Mouse (Mus musculus): ENCODE results near the gene Pacsin1. TPM values are rescaled to one million over a fixed set of nuclear protein-coding genes. Genes with fewer than 3 reads are reported as not detected.
A peak's percentile ranks its signal among the peaks of the same experiment; 100 is the strongest.

The Pacsin1 gene
- polyA plus RNA-seq, 1 experiment from 2014 or later, result 44.2 TPM

DNA sequence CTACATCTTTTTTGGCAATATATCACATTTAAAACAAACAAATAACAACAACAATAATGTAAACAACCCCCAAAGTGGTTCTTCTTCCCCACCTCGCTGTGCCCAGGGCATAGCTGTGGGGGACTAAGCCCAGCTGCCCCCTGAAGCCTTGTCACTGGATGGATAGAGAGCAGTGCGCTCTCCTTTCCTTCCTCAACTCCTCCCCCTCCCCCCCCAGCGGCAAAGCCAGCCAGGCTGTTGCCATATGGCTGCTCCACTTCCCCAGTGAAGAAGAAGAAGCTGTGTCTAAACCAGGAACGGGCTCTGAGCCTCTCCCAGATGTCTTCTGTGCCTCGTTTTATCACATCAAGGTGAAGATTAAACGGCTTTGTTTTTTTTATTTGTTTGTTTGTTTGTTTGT, 12.2 kb upstream of the Pacsin1 start:
- H3K4me2 ChIP-seq (ENCODE audit: low read length), result peak overlapping the region; percentile 6
- H3K9me3 ChIP-seq (ENCODE audit: control insufficient read depth, low read length), result no peaks in the 10 kb centered on the region
- peak overlapping the region; percentile 86 for H3K27ac ChIP-seq (ENCODE audit: low read length)
- H3K27me3 ChIP-seq (replicated peaks; ENCODE audit: control insufficient read depth, insufficient read depth, low read length), result no peaks in the 10 kb centered on the region
- H3K9ac ChIP-seq (replicated peaks; ENCODE audit: low read depth, low read length), result no peak overlapping the region
- H3K4me1 ChIP-seq (replicated peaks; ENCODE audit: control insufficient read depth, insufficient read depth, low read length), result peaks cover 11% of the 10 kb centered on the region
- no peak overlapping the region for H3K4me3 ChIP-seq (replicated peaks; ENCODE audit: low read length)
- 39% methylated on average over 6 of the region's 6 CpGs for WGBS
- peak; percentile 69 for ATAC-seq
- H3K36me3 ChIP-seq (ENCODE audit: control insufficient read depth, insufficient read depth), result no peaks in the 10 kb centered on the region

DNA sequence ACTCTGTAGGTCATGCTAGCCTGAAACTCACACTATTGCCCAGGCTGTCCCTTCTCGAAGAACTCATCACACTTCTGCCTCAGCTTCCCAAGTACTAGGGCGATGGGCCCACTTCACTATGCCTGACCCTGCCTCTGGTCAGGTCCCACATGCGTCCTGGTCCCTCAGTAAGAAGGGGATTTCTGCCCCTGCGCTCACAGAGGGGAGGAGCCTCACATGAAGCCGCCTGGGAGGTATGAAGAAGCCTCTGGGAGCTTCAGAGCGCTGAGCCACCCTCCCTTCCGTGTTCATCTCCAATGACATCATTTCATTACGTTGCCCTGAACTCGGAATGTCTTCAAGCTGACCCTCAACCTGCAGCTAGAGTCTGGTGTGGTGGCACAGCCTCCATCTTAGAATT, 11.6 kb upstream of the Pacsin1 start:
- H3K27ac ChIP-seq (ENCODE audit: low read length), result no peak overlapping the region

DNA sequence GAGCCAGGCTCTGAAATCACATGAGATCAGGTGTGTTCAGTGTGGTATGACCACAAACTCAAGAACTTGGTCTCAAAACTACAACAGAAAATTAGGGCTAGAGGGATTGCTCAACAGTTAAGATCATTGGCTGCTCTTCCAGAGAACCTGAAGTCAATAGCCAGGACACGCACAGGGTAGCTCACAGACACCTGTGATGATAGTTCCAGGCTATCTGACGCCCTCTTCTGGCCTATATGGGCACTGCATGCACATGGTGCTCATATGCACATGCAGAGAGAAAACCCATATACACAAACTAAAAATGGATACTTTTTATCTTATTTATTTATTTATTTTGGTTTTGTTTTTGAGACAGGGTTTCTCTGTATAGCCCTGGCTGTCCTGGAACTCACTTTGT, 10.7 kb upstream of the Pacsin1 start:
- Histone ChIP-seq H3K4me3 (replicated peaks; ENCODE audit: low read length) (no peak overlapping the region), H3K27ac (ENCODE audit: low read length) (no peak overlapping the region), H3K27me3 (replicated peaks; ENCODE audit: control insufficient read depth, insufficient read depth, low read length) (no peaks in the 10 kb centered on the region), H3K9me3 (ENCODE audit: control insufficient read depth, low read length) (no peaks in the 10 kb centered on the region), H3K4me2 (ENCODE audit: low read length) (no peak overlapping the region), H3K9ac (replicated peaks; ENCODE audit: low read depth, low read length) (no peak overlapping the region), H3K36me3 (ENCODE audit: control insufficient read depth, insufficient read depth) (no peaks in the 10 kb centered on the region), H3K4me1 (replicated peaks; ENCODE audit: control insufficient read depth, insufficient read depth, low read length) (peaks cover 11% of the 10 kb centered on the region)
- 39% methylated on average over 2 of the region's 2 CpGs for WGBS
- ATAC-seq, result no peak

More for the DNA sequence above, 11.6 kb upstream of the Pacsin1 start:
- Histone ChIP-seq H3K9me3 (ENCODE audit: control insufficient read depth, low read length) (no peaks in the 10 kb centered on the region), H3K9ac (replicated peaks; ENCODE audit: low read depth, low read length) (no peak overlapping the region), H3K27me3 (replicated peaks; ENCODE audit: control insufficient read depth, insufficient read depth, low read length) (no peaks in the 10 kb centered on the region), H3K4me1 (replicated peaks; ENCODE audit: control insufficient read depth, insufficient read depth, low read length) (peaks cover 11% of the 10 kb centered on the region), H3K4me2 (ENCODE audit: low read length) (no peak overlapping the region), H3K36me3 (ENCODE audit: control insufficient read depth, insufficient read depth) (no peaks in the 10 kb centered on the region), H3K4me3 (replicated peaks; ENCODE audit: low read length) (no peak overlapping the region)
- ATAC-seq, result no peak
- 83% methylated on average over 9 of the region's 9 CpGs for WGBS

DNA sequence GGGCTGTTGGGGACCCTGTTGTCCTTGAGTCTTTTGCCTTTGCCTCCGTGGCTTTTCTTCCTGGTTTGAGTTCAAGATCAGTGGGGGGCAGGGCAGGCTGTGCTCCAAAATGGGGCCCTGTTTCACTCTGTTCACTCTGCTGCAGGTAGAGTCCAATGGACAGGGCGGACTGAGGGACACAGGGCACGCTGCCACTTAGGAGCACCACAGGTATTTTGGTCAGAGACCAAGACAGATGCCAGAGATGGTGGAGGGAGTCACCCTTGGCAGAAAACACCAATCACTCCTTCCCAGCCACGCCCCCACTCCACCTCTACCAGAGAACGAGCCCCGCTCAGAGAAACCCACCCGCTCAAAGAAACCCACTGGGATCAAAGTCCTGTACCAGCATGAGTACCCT, 9.5 kb upstream of the Pacsin1 start:
- no peak for ATAC-seq
- H3K9me3 ChIP-seq (ENCODE audit: control insufficient read depth, low read length), result no peaks in the 10 kb centered on the region
- WGBS, result 45% methylated on average over 7 of the region's 7 CpGs
- no peak overlapping the region for H3K9ac ChIP-seq (replicated peaks; ENCODE audit: low read depth, low read length)
- H3K4me1 ChIP-seq (replicated peaks; ENCODE audit: control insufficient read depth, insufficient read depth, low read length), result peaks cover 11% of the 10 kb centered on the region
- H3K27me3 ChIP-seq (replicated peaks; ENCODE audit: control insufficient read depth, insufficient read depth, low read length), result no peaks in the 10 kb centered on the region
- H3K27ac ChIP-seq (ENCODE audit: low read length), result no peak overlapping the region
- no peak overlapping the region for H3K4me3 ChIP-seq (replicated peaks; ENCODE audit: low read length)
- H3K4me2 ChIP-seq (ENCODE audit: low read length), result no peak overlapping the region
- H3K36me3 ChIP-seq (ENCODE audit: control insufficient read depth, insufficient read depth), result no peaks in the 10 kb centered on the region

DNA sequence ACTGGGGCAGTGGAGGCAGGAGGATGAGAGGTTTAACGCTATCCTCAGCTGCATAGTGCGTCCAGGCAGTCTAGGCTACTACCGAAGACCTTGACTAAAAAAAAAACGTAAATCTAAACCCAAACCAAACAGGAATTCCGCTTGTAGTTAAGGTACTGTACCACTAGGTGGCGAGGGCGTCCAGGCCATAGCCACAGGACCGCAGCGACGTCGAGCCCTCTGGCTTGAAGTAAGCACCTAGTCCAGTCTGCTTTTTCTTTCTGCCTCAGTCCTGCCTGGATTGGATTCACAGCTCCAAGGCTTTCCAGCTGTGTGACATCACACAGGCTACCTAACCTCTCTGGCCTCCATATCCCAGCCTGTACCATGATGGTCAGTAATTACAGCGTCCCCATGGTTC, 5.1 kb upstream of the Pacsin1 start:
- H3K36me3 ChIP-seq (ENCODE audit: control insufficient read depth, insufficient read depth), result no peaks in the 10 kb centered on the region
- H3K27me3 ChIP-seq (replicated peaks; ENCODE audit: control insufficient read depth, insufficient read depth, low read length), result no peaks in the 10 kb centered on the region
- no peak overlapping the region for H3K9ac ChIP-seq (replicated peaks; ENCODE audit: low read depth, low read length)
- no peak overlapping the region for H3K27ac ChIP-seq (ENCODE audit: low read length)
- no peak for ATAC-seq
- H3K4me2 ChIP-seq (ENCODE audit: low read length), result no peak overlapping the region
- WGBS, result 11% methylated on average over 12 of the region's 12 CpGs
- no peak overlapping the region for H3K4me3 ChIP-seq (replicated peaks; ENCODE audit: low read length)
- H3K4me1 ChIP-seq (replicated peaks; ENCODE audit: control insufficient read depth, insufficient read depth, low read length), result peaks cover 3% of the 10 kb centered on the region; the same call in 1 of the 2 replicates
- H3K9me3 ChIP-seq (ENCODE audit: control insufficient read depth, low read length), result no peaks in the 10 kb centered on the region

DNA sequence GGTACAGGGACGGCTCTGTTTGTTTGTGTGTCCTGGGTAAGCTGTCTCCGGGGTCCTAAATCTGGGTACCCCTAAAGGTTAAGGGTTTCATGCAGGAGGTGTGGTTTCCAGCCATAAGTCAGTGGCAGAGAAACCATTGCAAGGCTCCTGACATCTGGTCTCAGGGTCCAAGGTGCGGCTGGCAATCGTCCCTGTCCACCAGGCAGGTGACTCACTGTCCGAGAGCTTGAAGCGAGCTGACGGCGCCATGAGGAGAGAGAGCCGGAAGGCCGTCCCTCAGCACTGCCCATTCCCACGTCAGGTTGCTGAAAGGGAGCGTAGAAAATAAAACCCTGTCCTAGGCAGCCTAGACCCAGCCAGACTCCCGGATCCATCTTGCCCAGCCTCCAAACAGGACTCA, 4.7 kb upstream of the Pacsin1 start:
- H3K27ac ChIP-seq (ENCODE audit: low read length), result no peak overlapping the region
- peaks cover 7% of the 10 kb centered on the region; the same call in 1 of the 2 replicates for H3K4me1 ChIP-seq (replicated peaks; ENCODE audit: control insufficient read depth, insufficient read depth, low read length)
- no peaks in the 10 kb centered on the region for H3K9me3 ChIP-seq (ENCODE audit: control insufficient read depth, low read length)
- no peak overlapping the region for H3K9ac ChIP-seq (replicated peaks; ENCODE audit: low read depth, low read length)
- H3K4me2 ChIP-seq (ENCODE audit: low read length), result no peak overlapping the region
- no peaks in the 10 kb centered on the region for H3K27me3 ChIP-seq (replicated peaks; ENCODE audit: control insufficient read depth, insufficient read depth, low read length)
- H3K36me3 ChIP-seq (ENCODE audit: control insufficient read depth, insufficient read depth), result no peaks in the 10 kb centered on the region
- H3K4me3 ChIP-seq (replicated peaks; ENCODE audit: low read length), result no peak overlapping the region
- 81% methylated on average over 13 of the region's 13 CpGs for WGBS
- no peak for ATAC-seq

DNA sequence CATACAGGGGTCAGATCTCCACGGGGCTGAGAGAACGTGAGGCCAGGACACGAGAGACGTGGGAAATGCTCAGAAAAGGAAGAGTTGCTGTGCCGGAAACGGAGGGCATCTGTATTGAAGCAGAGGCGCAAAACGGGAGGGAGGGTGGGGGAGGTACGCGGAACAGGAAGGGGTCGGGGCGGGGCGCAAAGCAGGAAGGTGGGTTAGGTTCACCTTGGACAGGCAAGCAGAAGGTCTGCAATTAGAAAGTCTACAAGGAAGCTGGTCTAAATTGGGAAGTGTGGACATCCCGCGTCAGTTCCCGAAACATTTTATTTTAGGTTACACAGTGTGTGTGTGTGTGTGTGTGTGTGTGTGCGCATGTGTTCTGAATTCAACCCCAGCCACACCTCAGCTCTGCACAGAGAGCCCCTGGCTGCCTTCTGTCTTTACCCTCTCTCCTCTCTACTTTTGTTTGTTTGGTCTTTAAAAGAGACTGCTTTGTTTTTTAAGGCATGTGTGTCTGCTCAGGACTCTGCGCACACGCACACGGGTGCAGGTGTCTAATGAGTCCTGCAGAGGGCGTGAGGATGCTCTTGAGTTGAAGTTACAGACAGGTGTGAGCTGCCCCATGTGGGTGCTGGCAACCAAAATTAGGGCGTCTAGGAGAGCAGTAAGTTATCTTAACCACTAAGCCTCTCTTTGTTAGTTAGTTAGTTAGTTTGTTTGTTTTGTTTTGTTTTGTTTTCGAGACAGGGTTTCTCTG, 3.1 kb upstream of the Pacsin1 start:
- Histone ChIP-seq H3K4me3 (replicated peaks; ENCODE audit: low read length) (no peak overlapping the region), H3K27me3 (replicated peaks; ENCODE audit: control insufficient read depth, insufficient read depth, low read length) (no peaks in the 10 kb centered on the region), H3K27ac (ENCODE audit: low read length) (no peak overlapping the region), H3K4me1 (replicated peaks; ENCODE audit: control insufficient read depth, insufficient read depth, low read length) (peaks cover 17% of the 10 kb centered on the region), H3K36me3 (ENCODE audit: control insufficient read depth, insufficient read depth) (no peaks in the 10 kb centered on the region), H3K9ac (replicated peaks; ENCODE audit: low read depth, low read length) (no peak overlapping the region), H3K9me3 (ENCODE audit: control insufficient read depth, low read length) (no peaks in the 10 kb centered on the region), H3K4me2 (ENCODE audit: low read length) (no peak overlapping the region)
- 85% methylated on average over 23 of the region's 23 CpGs for WGBS
- ATAC-seq, result no peak

DNA sequence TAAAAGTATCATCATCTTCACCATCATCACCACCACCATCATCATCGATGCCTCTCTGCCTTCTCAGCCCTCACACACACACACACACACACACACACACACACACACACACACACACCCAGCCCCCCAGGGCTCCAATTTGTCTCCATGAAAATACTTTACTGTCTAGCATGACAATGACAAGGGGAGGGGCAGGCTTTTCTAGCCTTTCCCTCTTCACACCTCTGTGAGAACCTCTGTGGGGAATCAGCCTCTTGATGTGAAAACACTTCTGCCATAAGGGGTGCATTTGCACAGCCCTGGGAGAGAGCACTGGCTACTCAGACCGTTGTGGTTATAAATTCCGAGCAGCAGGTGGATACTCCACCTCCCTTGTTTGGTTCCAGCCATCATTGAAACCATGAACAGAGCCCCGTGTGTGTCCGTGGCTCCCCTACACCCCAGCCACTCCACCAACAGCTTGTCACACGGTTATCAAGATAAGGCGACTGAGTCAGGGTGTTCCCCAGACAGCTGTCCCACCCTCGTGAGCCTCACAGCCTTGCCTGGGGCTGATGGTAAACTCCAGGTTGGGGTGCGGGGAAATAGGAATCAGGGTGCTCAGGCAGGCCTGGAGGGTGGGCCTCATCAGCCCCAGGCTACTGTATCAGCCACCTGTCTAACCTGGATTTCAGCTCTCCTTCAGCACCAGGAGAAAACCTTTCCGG, 1.9 kb upstream of the Pacsin1 start:
- Histone ChIP-seq H3K4me1 (replicated peaks; ENCODE audit: control insufficient read depth, insufficient read depth, low read length) (peaks cover 17% of the 10 kb centered on the region), H3K4me2 (ENCODE audit: low read length) (no peak overlapping the region), H3K9me3 (ENCODE audit: control insufficient read depth, low read length) (no peaks in the 10 kb centered on the region), H3K36me3 (ENCODE audit: control insufficient read depth, insufficient read depth) (no peaks in the 10 kb centered on the region), H3K27ac (ENCODE audit: low read length) (no peak overlapping the region), H3K27me3 (replicated peaks; ENCODE audit: control insufficient read depth, insufficient read depth, low read length) (no peaks in the 10 kb centered on the region), H3K4me3 (replicated peaks; ENCODE audit: low read length) (no peak overlapping the region), H3K9ac (replicated peaks; ENCODE audit: low read depth, low read length) (no peak overlapping the region)
- no peak for ATAC-seq
- WGBS, result 83% methylated on average over 10 of the region's 10 CpGs

DNA sequence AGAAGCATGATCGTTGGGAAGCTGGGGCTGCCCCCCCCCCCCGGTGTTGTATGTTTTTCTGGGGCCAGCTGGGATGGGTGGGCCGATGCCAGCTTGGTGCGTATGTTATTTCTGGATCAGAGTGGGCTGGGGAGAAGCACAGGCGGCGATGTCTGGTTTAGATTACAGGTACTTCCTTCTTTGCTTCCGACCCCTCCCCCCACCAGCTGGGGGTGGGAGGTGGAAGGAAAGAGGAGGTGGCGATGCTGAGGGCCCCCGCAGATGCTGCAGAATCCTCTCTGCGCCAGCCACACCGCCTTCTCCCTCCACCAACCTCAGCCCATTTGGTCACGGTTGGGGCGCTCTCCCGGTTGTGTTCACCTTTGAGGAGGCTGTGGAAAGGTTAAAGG, 696 bp downstream of the Pacsin1 start:
- 4% methylated on average over 14 of the region's 14 CpGs for WGBS
- Histone ChIP-seq H3K27me3 (replicated peaks; ENCODE audit: control insufficient read depth, insufficient read depth, low read length) (no peaks in the 10 kb centered on the region), H3K36me3 (ENCODE audit: control insufficient read depth, insufficient read depth) (no peaks in the 10 kb centered on the region), H3K9ac (replicated peaks; ENCODE audit: low read depth, low read length) (peak overlapping the region; percentile 74), H3K27ac (ENCODE audit: low read length) (0 out of 2 replicates have a peak overlapping the region, but pooled peaks have one; percentile 3), H3K4me1 (replicated peaks; ENCODE audit: control insufficient read depth, insufficient read depth, low read length) (peaks cover 17% of the 10 kb centered on the region), H3K9me3 (ENCODE audit: control insufficient read depth, low read length) (no peaks in the 10 kb centered on the region), H3K4me2 (ENCODE audit: low read length) (peak overlapping the region; percentile 89), H3K4me3 (replicated peaks; ENCODE audit: low read length) (peak overlapping the region; percentile 65)
- peak; percentile 63 for ATAC-seq

Data from forebrain, embryonic 16.5 days (tissue).